Mouse (Mus musculus) lung, adult 2 months (tissue): Measurements from ENCODE around the gene Nav1.

Experiments used
- CTCF ChIP-seq: fragments of 200-500 bp; IDR thresholded peaks from 2 replicates; pipeline ENCODE4 v1.5.1; 2011; ENCODE audit warnings: mild to moderate bottlenecking, low read length, control low read depth; ENCODE audit not compliant: insufficient read depth
- POLR2A ChIP-seq: fragments of 200-500 bp; IDR thresholded peaks from 2 replicates; pipeline ENCODE4 v1.6.1; 2011; ENCODE audit warnings: low read depth, mild to moderate bottlenecking, control low read depth, low read length, borderline replicate concordance; ENCODE audit errors: extremely low read depth

DNA sequence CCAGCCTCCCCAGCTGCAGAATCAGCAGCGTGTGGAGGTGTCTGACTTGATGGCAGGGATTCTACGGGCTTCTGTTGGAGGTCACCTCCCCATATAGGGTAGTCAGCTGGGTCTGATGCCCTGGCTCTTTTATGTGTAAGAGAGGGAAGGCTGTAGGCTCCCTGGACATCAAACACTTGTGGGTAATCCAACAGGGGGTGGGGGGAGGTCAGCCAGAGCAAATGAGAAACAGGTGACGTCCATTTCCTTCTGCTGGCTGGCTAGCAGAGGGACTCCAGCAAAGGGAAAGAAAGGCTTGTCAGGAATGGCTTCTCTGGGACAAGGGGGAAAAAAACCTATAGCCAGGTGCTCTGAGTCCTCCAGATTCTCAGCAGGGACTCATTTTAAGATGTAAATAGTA lies 28.0 kb downstream of the Nav1 start:
- TF ChIP-seq CTCF (no peak), POLR2A (no peak)
